Mouse (Mus musculus): Measurements from ENCODE around the gene Fkbp9.

DNA sequence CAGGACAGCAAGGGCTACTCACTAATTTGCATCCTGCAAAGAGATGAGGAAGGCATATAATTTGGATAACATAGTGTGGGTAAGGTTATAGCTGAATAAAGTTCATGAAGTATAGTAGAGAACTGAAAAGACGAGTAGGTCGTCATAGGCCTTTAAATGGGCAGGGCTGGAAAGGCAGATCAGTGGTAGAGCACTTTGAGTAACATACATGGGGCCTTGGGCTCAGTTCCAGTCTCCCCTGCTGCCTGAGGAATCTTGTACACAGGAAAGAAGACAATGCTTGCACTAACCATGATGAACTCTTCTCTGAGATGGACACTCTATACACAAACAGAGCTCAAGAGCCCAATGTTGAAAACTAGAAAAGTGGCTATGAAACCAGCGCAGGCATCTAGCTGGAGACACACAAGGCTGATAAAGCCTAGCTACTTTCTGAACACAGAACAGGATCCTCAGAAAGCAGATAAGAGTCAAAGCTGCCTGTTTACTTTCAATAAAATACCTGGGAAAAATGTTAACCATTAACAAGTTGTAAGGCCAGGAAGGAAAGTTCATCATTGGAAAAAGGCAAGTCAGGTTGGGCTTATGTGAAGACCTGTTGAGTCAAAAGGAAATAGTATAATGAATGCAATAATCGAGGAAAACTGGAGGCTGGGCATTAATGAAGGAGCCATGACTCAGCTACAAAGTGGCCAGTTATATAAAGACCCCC is 48.1 kb upstream of the Fkbp9 start:
- no peak for TF ChIP-seq CTCF (IDR thresholded peaks at IDR 0.05; ENCODE audit: extremely low read depth, insufficient read length, insufficient replicate concordance, low read depth, low read length)
- TF ChIP-seq POLR2A (IDR thresholded peaks at IDR 0.05; ENCODE audit: low read depth, low read length), result no peak

All from small intestine, adult 2 months (tissue).